Mouse (Mus musculus) kidney, postnatal 25 days (tissue): ENCODE results near the gene Cox5a.
A peak's percentile ranks its signal among the peaks of the same experiment; 100 is the strongest.

Source experiments
- DNase-seq, 2 experiments: peaks; one replicate each; pipeline ENCODE4 v3.0.0; 2021; ENCODE audit warnings: mixed read lengths in 2 of 2

Gene Cox5a

DNA sequence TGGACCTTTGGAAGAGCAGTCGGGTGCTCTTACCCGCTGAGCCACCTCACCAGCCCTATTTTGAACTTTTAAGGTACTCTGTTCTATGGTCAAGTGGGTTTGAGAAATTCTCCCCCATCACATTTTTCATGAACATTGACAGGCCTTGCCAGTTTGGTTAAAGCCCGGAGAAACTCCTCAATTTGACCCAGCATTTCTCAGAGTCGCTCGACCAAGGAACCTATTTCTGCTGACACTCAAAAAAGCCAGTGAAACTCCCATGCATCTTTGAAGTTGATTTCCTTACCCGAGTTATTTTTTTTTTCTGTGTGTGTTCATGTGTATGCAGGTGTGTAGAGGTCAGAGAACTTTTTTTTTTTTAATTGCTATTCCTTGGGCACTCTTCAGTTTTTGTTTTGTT lies 43.5 kb downstream of the Cox5a start:
- peak; percentile 40 to 63 for DNase-seq

DNA sequence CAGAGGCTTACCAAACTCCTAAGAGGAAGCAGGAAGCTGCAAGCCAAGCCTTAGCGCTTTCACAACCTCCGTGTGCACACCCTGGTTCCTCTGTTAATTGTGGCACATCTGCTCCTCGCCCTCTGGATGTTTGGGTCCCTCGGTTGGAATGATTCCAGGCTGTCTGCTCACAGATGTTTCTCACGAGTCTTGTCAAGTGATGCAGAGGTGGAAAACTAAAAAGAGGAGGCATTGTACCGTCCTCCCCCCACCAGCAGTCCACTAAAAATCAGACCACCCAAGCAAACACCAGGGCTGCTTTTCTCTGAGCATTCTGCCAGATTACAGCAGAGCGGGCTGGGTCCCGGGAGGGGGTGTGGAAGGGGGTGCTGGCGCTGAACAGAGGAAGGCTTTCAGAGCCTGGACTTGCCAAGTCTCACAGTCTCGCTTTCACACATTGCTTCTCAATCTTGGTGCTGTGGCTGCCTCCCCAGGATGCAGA lies 44.7 kb downstream of the Cox5a start:
- DNase-seq, result peak in 1 of 2 experiments; percentile 44

DNA sequence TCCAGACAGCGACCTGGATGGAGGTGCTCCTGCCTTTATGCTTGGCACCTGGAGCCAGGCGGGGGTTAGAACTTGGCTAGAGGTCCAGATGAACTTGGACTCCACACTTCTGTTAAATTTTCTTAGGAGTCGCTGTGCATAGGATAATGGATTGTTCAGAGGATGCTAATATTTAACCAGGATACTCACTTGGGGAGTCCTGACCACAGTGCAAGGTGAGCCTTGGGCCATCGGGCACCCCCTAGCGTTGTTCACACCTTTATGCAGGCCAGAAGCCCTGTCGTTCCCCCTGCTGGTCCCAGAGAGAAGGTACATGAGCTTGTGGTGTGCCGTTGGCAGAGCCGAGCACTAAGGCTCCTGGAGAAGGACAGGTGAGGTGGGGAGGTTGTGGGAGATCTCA lies 45.8 kb downstream of the Cox5a start:
- DNase-seq, result peak; percentile 79 to 92

DNA sequence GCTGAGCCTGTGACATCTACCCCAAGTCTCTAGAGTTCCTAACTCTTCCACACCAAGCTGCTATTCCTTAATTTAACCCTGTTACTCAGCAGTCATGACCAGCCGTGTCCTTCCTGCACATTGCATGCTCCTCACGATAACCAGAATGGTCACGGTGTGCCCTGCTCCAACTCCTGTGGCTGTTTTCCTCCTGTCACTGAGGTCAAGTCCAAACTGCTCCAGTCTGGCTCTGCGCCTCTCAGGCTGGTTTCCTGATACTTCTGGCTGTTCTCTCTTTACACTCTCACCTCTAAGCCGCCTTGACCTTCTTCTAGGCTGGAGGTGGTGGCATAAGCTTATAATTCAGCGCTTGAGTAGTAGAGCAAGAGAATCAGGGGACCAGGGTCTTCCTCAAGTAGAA lies 47.4 kb downstream of the Cox5a start:
- peak; percentile 45 to 78 for DNase-seq

DNA sequence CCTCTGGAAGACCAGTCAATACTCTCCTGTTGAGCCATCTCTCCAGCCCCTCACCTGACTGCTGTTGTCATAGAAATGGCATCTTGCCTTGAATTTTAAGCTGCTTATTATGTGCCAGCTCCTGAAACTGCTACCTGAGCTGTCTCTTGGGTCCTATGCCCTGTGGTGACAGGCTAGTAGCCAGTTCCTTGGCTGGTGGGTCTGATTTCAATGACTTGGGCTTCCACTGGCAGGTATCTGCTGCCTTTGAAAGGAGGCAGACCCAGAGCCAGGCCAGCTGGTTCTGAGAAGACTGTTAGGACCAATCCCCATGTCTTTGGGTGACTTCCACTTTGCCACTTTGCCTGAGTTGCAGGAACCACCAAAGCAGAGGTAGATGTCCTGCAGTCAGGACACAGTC lies 53.3 kb downstream of the Cox5a start:
- no peak for DNase-seq

DNA sequence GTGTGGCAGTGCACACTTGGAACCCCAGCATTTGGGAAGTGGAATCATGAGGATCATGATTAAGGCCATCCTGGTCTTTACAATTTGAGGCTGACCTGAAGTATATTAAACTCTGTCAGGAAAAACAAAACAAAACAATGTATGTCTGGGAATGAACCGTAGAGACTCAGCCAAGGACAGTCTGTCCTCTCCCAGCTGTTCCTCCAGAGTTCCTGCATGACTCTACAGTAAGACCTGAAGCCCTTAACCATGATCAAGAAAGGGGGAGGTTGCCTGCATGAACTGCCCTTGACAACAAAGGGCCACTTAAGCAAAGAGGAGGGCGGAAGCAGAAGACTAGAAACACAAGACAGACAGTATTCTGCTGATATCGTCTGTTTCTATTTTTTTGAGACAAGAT lies 54.5 kb downstream of the Cox5a start:
- no peak for DNase-seq

DNA sequence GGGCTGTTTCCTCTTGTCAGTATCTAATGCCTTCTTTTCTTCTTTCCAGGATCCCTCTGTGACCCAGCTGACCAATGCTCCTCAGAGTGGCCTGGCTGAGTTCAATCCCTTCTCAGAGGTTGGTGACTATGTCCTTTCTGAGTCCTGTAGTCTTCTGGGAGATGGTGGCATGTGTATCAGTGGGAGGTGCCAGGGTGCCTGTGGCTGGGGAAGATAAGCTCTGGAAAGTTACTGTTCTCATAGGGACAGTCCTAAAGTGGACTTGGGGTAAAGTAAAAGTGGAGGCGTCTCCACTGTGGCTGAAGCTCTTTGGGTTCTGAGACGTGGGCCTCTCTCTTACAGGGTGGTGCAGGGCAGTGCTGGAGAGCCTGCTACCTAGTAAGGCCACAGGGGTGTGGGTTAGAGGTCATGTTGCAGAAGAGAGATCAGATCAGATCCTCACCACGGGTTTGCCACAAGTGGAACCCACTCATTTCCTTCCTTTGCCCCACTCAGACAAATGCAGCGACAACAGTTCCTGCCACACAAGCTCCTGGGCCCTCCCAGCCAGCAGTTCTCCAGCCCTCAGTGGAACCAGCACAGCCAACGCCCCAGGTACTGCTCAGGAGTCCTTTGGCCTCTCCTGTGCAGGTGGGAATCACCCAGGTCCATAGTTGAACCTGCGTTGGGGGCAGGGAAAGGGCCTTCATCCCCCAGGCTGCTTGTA lies 56.2 kb downstream of the Cox5a start:
- no peak for DNase-seq
